Mouse (Mus musculus) CH12F3 (cell line): ENCODE measurements around the gene Zfp947.
"Not testable (repeated sequence)": the region's sequence is repeated elsewhere in the genome, so short reads cannot be mapped to it uniquely, and the experiment has no call there.

Experiments used
- in situ Hi-C: fragments of 300-500 bp; cut with MboI; formaldehyde crosslinking; loops from 2 replicates; pipeline ENCODE4 v1.14.3; 2020; ENCODE audit warnings: low sequenced_read_pairs

The Zfp947 gene

DNA sequence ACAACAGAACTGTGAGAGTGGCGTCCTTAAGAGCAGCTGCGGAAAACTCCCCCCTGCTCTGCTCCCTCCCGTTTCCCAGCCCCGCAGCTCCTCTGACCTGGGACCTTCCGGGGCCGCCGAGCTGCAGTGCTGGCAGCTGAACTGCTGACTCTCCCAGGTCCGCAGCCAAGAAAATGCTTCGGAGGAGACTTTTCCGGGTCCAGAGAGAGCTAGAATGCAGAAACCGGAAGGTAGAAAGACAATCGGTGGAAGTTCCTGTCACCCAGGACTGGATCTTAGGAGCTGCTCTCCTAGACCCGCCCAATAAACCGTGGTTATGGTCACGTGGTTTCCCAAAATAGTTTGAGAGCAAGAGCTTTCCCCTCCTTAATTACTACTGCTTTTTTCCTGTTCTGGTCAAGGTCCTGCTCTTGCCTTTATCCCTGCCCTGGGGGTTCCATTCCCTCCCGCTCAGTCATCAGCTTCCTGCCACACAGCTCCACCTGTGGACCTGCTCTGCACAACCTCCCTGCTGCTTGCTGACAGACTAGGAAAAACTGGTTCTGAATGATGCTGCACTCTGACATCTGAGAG lies at the start of gene Zfp947:
TSS of gene Zfp947 (minus strand) at position 469 of the 573 bp plus-strand sequence.
- in situ Hi-C loops: not testable (repeated sequence)

DNA sequence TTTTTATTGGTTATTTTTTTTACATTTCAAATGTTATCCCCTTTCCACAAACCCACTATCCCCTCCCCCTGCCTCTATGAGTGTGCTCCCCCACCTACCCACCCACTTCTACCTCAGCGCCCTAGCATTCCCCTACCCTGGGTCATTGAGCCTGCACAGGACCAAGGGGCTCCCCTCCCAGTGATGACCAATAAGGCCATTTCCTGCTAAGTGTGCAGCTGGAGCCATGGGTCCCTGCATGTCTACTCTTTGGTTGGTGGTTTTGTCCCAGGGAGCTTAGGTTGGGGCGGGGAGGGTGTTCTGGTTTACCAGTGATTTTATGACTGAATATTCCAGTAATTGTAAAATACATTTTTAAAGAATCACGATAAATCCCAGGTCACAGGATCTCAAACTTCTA lies 686 bp downstream of the Zfp947 start:
- in situ Hi-C loops: not testable (repeated sequence)

DNA sequence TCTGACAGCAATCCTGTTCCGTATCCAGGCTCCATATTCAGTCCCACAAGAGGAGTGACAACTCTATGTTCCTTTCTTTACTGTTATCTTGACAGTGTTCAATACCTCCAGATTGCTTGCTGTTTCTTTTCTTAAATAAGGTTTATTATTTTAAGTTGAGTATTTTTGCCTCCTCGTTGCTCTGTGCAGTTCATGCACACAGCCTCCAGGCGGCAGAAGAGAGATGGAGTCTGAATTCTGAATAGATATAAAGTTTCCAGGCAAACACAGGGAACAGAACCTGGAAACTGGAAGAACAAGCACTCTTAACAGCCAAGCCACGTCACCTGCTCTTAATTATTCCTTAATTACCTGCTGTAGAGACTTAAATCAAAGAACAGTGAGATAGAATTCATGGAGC lies 12.0 kb downstream of the Zfp947 start:
- in situ Hi-C loops: not testable (repeated sequence)

DNA sequence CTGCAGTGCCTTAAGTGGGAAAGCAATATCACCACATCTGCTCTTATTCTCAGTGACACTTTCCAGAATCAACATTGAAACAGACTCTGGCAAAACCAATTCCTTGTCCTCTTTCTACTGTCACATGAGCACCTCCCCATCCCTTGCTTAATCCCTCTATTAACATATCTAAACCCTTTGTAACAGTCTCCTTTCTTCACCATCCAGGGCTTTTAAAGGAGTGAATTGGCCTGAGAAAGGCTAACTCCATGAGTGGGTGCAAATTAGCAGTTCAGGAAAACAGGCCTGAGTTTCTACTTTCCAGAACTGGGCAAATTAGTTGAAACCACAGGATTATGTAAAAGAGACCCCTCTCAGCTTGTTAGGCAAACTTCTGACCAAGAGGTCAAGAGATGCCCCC lies 47.2 kb downstream of the Zfp947 start:
- in situ Hi-C loops: no loop called here
